Mouse (Mus musculus): Measurements from ENCODE around the gene Dnah7c.
"Not testable (repeated sequence)": the region's sequence is repeated elsewhere in the genome, so short reads cannot be mapped to it uniquely, and the experiment has no call there.

The Dnah7c gene

GRCm38 (mm10) chr1:46725719-46726118, 300.3 kb downstream of the Dnah7c start:
- DNase-seq (ENCODE audit: low read depth in 2 of 2, low spot score in 2 of 2): not testable (repeated sequence)

- not testable (repeated sequence) for DNase-seq (ENCODE audit: low read depth in 2 of 2, low spot score in 2 of 2)
Observed at GRCm38 (mm10) chr1:46729731-46730130, 304.3 kb downstream of the Dnah7c start.

GRCm38 (mm10) chr1:46733405-46734106, 308.2 kb downstream of the Dnah7c start:
- DNase-seq (ENCODE audit: low read depth in 2 of 2, low spot score in 2 of 2): not testable (repeated sequence)

- DNase-seq (ENCODE audit: low read depth in 2 of 2, low spot score in 2 of 2): not testable (repeated sequence)
Observed at GRCm38 (mm10) chr1:46734455-46734854, 309.1 kb downstream of the Dnah7c start.

- not testable (repeated sequence) for DNase-seq (ENCODE audit: low read depth in 2 of 2, low spot score in 2 of 2)
Observed at GRCm38 (mm10) chr1:46764600-46764999, 339.2 kb downstream of the Dnah7c start.

- not testable (repeated sequence) for DNase-seq (ENCODE audit: low read depth in 2 of 2, low spot score in 2 of 2)
Observed at GRCm38 (mm10) chr1:46769318-46769717, 343.9 kb downstream of the Dnah7c start.

GRCm38 (mm10) chr1:46770077-46770695, 344.8 kb downstream of the Dnah7c start:
- not testable (repeated sequence) for DNase-seq (ENCODE audit: low read depth in 2 of 2, low spot score in 2 of 2)

GRCm38 (mm10) chr1:46782227-46782626, 356.8 kb downstream of the Dnah7c start:
- not testable (repeated sequence) for DNase-seq (ENCODE audit: low read depth in 2 of 2, low spot score in 2 of 2)

- DNase-seq (ENCODE audit: low read depth in 2 of 2, low spot score in 2 of 2): no peak
Observed at GRCm38 (mm10) chr1:46805074-46805473, 379.7 kb downstream of the Dnah7c start.

- not testable (repeated sequence) for DNase-seq (ENCODE audit: low read depth in 2 of 2, low spot score in 2 of 2)
Observed at GRCm38 (mm10) chr1:46808630-46809029, 383.2 kb downstream of the Dnah7c start.

- DNase-seq (ENCODE audit: low read depth in 2 of 2, low spot score in 2 of 2): no peak
Observed at GRCm38 (mm10) chr1:46817934-46818333, 392.5 kb downstream of the Dnah7c start.

- DNase-seq (ENCODE audit: low read depth in 2 of 2, low spot score in 2 of 2): no peak
Observed at GRCm38 (mm10) chr1:46822256-46822972, 397.0 kb downstream of the Dnah7c start.

- no peak for DNase-seq (ENCODE audit: low read depth in 2 of 2, low spot score in 2 of 2)
Observed at GRCm38 (mm10) chr1:46830066-46830843, 404.9 kb downstream of the Dnah7c start.

GRCm38 (mm10) chr1:46831927-46832326, 406.5 kb downstream of the Dnah7c start:
- no peak for DNase-seq (ENCODE audit: low read depth in 2 of 2, low spot score in 2 of 2)

- no peak for DNase-seq (ENCODE audit: low read depth in 2 of 2, low spot score in 2 of 2)
Observed at GRCm38 (mm10) chr1:46843406-46843805, 418.0 kb downstream of the Dnah7c start.

- DNase-seq (ENCODE audit: low read depth in 2 of 2, low spot score in 2 of 2): no peak
Observed at GRCm38 (mm10) chr1:46844281-46844680, 418.9 kb downstream of the Dnah7c start.

- DNase-seq (ENCODE audit: low read depth in 2 of 2, low spot score in 2 of 2): no peak
Observed at GRCm38 (mm10) chr1:46845221-46845620, 419.8 kb downstream of the Dnah7c start.

- DNase-seq (ENCODE audit: low read depth in 2 of 2, low spot score in 2 of 2): peak; percentile 72 to 83
Observed at GRCm38 (mm10) chr1:46849758-46850157, 424.4 kb downstream of the Dnah7c start.

GRCm38 (mm10) chr1:46851586-46851985, 426.2 kb downstream of the Dnah7c start:
- no peak for DNase-seq (ENCODE audit: low read depth in 2 of 2, low spot score in 2 of 2)

- DNase-seq (ENCODE audit: low read depth in 2 of 2, low spot score in 2 of 2): no peak
Observed at GRCm38 (mm10) chr1:46852216-46852599, 426.8 kb downstream of the Dnah7c start.

GRCm38 (mm10) chr1:46852600-46853272, 427.3 kb downstream of the Dnah7c start:
- peak; percentile 57 to 61 for DNase-seq (ENCODE audit: low read depth in 2 of 2, low spot score in 2 of 2)

Data from CD8-positive naive resting alpha-beta T cell, adult 2 months (primary cell).